Mouse (Mus musculus): ENCODE results near the gene Wasl. TPM values are rescaled to one million over a fixed set of nuclear protein-coding genes. Genes with fewer than 3 reads are reported as not detected.
A peak's percentile ranks its signal among the peaks of the same experiment; 100 is the strongest.

Gene Wasl
- total RNA-seq, 2 experiments from 2014 or later: 108 to 126 TPM

GRCm38 (mm10) chr6:24571126-24571525, 93.7 kb downstream of the Wasl start:
- no peak for DNase-seq (ENCODE audit: low spot score in 2 of 2)
- intact Hi-C loops (cut with DNase I): no loop called here

GRCm38 (mm10) chr6:24570278-24570677, 94.5 kb downstream of the Wasl start:
- intact Hi-C loops (cut with DNase I): no loop called here
- DNase-seq (ENCODE audit: low spot score in 2 of 2): no peak

DNA sequence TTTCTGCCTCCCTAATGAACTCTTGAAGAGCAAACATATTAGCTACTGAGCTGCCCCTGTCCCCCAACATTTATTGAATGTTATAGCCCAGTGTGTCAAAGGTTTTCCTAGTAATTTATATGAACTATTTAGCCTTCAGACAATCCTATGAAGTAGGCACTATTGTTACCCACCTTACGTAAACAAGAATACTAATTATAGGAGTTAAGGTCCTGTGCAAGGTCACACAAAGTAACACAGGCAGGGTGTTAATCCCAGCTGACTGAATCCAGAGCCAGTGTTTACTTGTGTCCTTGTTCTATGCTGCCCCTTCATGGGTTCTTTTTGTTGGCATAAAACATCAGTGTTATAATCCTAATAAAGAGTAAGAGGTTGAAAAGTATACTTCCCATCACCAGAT, 95.1 kb downstream of the Wasl start:
- DNase-seq (ENCODE audit: low spot score in 2 of 2): no peak
- intact Hi-C loops (cut with DNase I): loop anchor here (5.0 kb wide), 1 partner anchor 38 kb away; no protein-coding TSS in a partner anchor

DNA sequence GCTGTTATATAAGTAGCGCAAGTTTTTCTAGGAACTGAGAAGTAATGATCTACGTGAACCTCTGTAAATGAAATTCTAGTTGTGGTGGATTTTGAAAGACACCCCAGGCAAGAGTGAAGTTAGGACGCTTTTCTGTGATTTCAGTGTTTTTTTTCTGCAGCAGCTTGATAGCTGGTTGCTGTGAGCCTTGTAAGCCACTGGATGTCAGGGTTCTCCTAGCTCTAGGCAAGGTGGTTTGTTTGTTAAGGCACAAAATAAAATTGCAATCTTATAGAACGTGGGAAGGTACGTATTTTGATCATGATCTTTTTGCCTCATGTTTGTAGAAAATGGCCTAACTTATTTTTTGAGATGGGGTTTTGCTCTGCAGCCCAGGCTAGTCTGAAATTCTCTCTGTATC, 95.8 kb downstream of the Wasl start:
- intact Hi-C loops (cut with DNase I): loop anchor here (5.0 kb wide), 1 partner anchor 38 kb away; no protein-coding TSS in a partner anchor
- DNase-seq (ENCODE audit: low spot score in 2 of 2): no peak

- no peak for DNase-seq (ENCODE audit: low spot score in 2 of 2)
- intact Hi-C loops (cut with DNase I): loop anchor here (5.0 kb wide), 1 partner anchor 42 kb away; no protein-coding TSS in a partner anchor
These were observed 99.9 kb downstream of the Wasl start for GRCm38 (mm10) chr6:24564886-24565285.

DNA sequence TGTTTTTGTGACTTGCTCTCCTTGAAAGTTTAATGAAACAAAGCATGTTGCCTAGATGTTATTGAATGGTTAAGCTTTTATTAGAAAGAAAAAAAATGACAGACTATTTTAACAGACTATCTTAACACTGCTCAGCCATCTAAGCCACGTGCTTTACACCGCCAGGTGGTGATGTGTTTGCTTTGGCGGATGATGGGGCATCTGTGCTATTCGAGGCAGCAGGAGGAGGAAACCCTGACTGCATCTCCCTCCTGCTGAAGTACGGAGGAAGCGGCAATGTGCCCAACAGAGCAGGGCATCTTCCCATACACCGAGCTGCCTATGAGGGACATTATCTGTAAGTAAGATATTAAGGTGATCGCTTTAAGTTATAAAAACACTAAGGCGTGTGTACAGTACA, 100.7 kb downstream of the Wasl start:
- intact Hi-C loops (cut with DNase I): no loop called here
- DNase-seq (ENCODE audit: low spot score in 2 of 2): peak in 1 of 2 experiments; percentile 39

Other genes starting within 250 kb of the Wasl start
- gene Iqub, start 149.9 kb downstream of the Wasl start, total RNA-seq (2021): 1 to 10 TPM; 1.7 to 2.0 TPM
- 100 to 1,000 TPM; 271 to 274 TPM for gene Ndufa5, start 137.0 kb downstream of the Wasl start, total RNA-seq (2021)
- gene Asb15, start 136.9 kb downstream of the Wasl start, total RNA-seq (2021): not detected
- not detected for gene Lmod2, start 67.2 kb downstream of the Wasl start, total RNA-seq (2021)
- not detected for gene Hyal6, start 68.2 kb upstream of the Wasl start, total RNA-seq (2021)
- gene Hyal4, start 83.3 kb upstream of the Wasl start, total RNA-seq (2021): not detected
- gene Spam1, start 126.2 kb upstream of the Wasl start, total RNA-seq (2021): not detected
- not detected for gene Hyal5, start 193.0 kb upstream of the Wasl start, total RNA-seq (2021)